Mouse (Mus musculus): ENCODE measurements around the gene Rnf40.

The Rnf40 gene

DNA sequence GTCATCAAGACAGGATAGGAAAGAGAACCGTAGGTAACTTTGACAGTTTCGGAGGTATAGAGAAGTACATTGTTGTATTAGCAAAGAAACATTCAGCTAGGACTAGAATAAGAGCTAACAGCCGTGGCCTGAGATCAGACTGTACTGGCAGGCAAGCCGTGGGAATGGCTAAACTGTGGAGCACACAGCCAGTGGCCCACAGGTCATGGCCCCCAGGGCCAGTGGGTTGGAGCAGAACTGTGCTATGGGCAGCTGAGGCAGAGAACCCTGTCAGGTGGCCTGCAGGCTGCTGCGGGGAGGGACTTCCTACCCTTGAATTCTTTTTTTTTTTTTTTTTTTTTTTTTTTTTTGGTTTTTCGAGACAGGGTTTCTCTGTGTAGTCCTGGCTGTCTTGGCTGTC is 60.6 kb downstream of the Rnf40 start:
- DNase-seq (ENCODE audit: low spot score in 2 of 2) = no peak

DNA sequence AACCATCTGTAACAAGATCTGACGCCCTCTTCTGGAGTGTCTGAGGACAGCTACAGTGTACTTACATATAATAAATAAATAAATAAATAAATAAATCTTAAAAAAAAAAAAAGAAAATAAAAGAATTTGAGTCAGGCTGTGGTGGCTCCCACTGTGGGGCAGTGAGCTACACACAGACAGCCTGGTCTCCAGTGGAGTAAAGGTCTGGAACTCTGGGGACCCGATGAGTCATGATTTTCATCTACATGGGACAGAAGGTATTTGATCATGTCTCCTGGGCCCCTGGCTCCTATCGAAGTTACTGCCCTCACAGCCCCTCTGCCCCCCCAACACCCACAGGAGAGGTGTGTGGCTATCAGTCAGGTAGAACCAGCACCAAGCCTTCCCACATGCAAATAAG is 63.1 kb downstream of the Rnf40 start:
- no peak for DNase-seq (ENCODE audit: low spot score in 2 of 2)

DNA sequence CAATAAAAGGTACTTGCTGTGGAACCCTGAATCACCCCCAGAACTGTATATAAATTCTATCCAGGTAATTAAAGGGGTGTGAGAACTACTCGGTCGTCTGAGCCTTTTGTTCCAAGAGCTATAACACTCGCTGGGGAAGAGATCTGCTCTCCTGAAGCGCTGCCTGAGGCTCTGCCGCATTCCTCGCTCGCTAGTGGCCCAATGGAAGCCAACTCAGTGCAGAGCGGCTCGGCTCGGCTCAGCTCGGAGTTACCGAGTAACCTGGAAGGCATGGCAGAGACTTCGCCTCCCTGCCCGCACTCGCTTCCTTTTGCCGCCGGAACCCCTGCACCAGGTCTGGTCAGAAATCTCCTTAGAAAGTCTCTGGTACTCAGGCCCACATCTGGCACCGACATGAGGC is 63.5 kb downstream of the Rnf40 start:
- DNase-seq (ENCODE audit: low spot score in 2 of 2) = no peak

DNA sequence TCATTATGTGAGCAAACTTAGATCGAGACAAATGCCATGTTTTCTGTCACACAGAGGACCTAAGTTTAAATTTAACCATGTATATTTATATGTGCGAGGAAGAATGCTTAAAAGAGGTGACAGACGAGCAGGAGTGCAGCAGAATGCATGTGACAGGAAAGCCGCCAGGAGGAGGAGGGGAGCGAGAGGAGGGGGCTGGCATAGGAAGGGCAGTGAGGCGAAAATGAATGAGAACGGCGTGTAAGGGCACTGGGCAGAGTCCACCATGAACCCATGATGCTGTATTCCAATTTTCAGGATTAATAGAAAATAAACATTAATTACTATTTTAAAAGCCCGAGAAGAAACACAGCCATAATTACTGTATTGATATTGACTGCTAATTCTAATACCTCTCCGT is 65.8 kb downstream of the Rnf40 start:
- no peak for DNase-seq (ENCODE audit: low spot score in 2 of 2)
